Mouse (Mus musculus) stomach, postnatal 0 days (tissue): ENCODE data around the gene Rinl. TPM values are rescaled to one million over a fixed set of nuclear protein-coding genes. Genes with fewer than 3 reads are reported as not detected.

Experiments used
- ATAC-seq: fragments of 200-750 bp; cut with Nextera tagmentation; 2 replicates; pipeline ENCODE4 v1.8.0; 2017; ENCODE audit not compliant: low FRiP score, low TSS enrichment
- DNase-seq: peaks from one replicate; pipeline ENCODE4 v3.0.0-alpha.2; 2016; ENCODE audit warnings: low spot score
- H3K27ac ChIP-seq: fragments of 300-500 bp; sonication (generic); replicated peaks from 2 replicates; pipeline ENCODE4 v1.5.1; 2014; ENCODE audit warnings: mild to moderate bottlenecking, control low read depth
- H3K27me3 ChIP-seq: fragments of 300-500 bp; sonication (generic); 2 replicates; pipeline ENCODE4 v1.6.1; 2014; ENCODE audit warnings: low read length; ENCODE audit not compliant: control insufficient read depth, insufficient read depth
- H3K36me3 ChIP-seq: fragments of 300-500 bp; sonication (generic); 2 replicates; pipeline ENCODE4 v1.6.1; 2014; ENCODE audit warnings: low read length, mixed read lengths; ENCODE audit not compliant: control insufficient read depth, insufficient read depth
- H3K4me1 ChIP-seq: fragments of 300-500 bp; sonication (generic); replicated peaks from 2 replicates; pipeline ENCODE4 v1.6.1; 2014; ENCODE audit warnings: antibody characterized with exemption; ENCODE audit not compliant: control insufficient read depth, insufficient read depth
- H3K4me2 ChIP-seq: fragments of 300-500 bp; sonication (generic); replicated peaks from 2 replicates; pipeline ENCODE4 v1.6.1; 2014; ENCODE audit warnings: low read depth, mild to moderate bottlenecking, control low read depth, moderate library complexity
- H3K4me3 ChIP-seq: fragments of 300-500 bp; sonication (generic); 2 replicates; pipeline ENCODE4 v1.5.1; 2014; ENCODE audit warnings: low read depth, low read length, control low read depth
- H3K9ac ChIP-seq: fragments of 300-500 bp; sonication (generic); 2 replicates; pipeline ENCODE4 v1.6.1; 2014; ENCODE audit warnings: mild to moderate bottlenecking, low read length, control low read depth, mixed read lengths
- H3K9me3 ChIP-seq: fragments of 300-500 bp; sonication (generic); 2 replicates; pipeline ENCODE4 v1.6.1; 2016; ENCODE audit warnings: low read length; ENCODE audit not compliant: control insufficient read depth
- CTCF ChIP-seq: IDR thresholded peaks from 2 replicates; pipeline ENCODE4 v1.5.1; 2016; ENCODE audit warnings: antibody characterized with exemption, low read depth, mild to moderate bottlenecking, moderate library complexity
- EP300 ChIP-seq: optimal IDR thresholded peaks from 2 replicates; pipeline ENCODE3; 2016; ENCODE audit warnings: antibody characterized with exemption
- WGBS: fragments of 180-500 bp; shearing (Covaris S2); extraction: QIAGEN DNeasy Blood & Tissue Kit; methylation state at CpG from one replicate; pipeline ENCODE4 v1.1.7; 2014; 5-methylcytosine and 5-hydroxymethylcytosine counted together
- polyA plus RNA-seq: library from polyadenylated mRNA; unstranded; fragments of >200 nt; fragmentation: Nextera tagmentation; extraction: Ambion mirVana; gene quantifications from 2 replicates; pipeline ENCODE4 v1.2.1, GENCODE M21; 2015

Rinl gene
- polyA plus RNA-seq, 1 experiment from 2014 or later = 2.6 TPM

DNA sequence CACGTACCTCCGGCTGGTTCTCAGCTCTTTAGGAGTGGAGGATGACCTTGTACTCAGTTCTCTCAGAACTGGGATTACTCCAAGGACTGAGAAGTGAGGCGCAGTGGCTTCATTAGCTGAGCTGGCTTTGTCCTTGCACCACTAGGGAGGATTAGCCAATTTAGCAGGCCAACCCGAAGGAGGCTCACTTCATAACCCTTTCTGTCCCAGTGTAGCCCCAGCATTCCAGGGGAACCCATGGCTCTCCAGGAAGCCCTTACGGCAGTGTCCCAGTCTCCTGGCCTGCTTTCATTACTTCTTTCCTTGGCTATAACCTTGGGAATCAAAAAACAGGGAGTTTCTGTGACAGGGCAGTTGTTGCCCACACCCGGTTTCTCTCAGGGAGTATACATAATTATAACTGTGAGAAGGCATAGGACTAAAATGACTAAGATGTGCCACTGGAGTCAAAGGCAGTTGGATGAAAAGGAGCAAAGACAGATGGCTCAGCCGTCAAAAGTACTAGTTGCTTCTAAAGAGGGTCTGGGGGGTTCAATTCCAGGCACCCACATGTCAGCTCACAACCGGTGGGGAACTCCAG lies 19.0 kb downstream of the Rinl start:
- Histone ChIP-seq H3K27me3 (no peaks in the 10 kb centered on the region), H3K4me1 (peaks cover 17% of the 10 kb centered on the region), H3K4me2 (peak overlapping the region; percentile 86), H3K9me3 (no peaks in the 10 kb centered on the region), H3K27ac (peak overlapping the region; percentile 100), H3K36me3 (no peaks in the 10 kb centered on the region), H3K9ac (peak overlapping the region; percentile 97), H3K4me3 (peak overlapping the region; percentile 79)
- TF ChIP-seq CTCF = 0 out of 2 replicates have a peak, but pooled peaks have one; percentile 15
- no peak for TF ChIP-seq EP300
- DNase-seq (no peak), ATAC-seq (no peak)
- 23% methylated on average over 7 of the region's 8 CpGs for WGBS

DNA sequence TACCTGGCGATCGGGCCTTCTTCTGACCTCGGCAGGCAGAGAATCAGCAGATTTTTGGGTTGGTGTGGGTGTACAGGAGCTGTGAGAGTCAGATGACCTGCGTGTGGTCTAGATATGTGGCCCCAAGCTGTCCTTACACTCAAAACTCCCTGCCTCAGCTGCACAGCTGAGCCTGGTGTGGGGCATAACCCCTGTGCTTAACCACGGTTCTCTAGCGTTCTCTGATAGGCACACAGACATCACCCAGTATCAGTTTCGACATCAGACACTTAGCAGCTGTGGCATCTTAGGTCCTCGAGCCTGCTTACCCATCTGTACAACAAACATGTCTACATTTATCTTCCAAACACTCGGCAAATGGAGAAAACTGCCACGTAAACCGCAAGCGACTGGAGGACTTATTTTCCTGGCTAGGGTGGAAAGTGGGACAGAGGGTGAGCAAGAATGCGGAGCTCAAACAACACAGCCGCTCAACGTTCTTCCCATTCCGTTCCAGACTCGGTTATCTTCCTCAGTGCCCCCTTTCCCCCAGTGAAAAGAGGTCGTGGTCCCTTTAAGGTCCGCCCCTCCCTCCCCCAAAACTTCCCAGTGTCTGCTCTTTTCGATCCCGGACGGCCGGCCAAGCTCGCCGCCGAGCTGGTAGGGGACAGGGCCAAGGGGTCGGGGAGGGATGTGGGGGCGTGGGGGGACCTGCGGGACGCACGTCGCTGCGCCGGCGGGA lies 19.6 kb downstream of the Rinl start, which contains the start of gene Hnrnpl:
Hnrnpl (plus strand) TSS at position 321 of the 721 bp plus-strand sequence.
- peaks cover 16% of the 10 kb centered on the region for H3K4me1 ChIP-seq
- no peak for TF ChIP-seq CTCF
- TF ChIP-seq EP300 = no peak
- H3K9me3 ChIP-seq = no peaks in the 10 kb centered on the region
- H3K4me3 ChIP-seq = peak within 1 kb of the TSS; percentile 79
- H3K9ac ChIP-seq = peak within 1 kb of the TSS; percentile 97
- ATAC-seq (peak; percentile 1; the same call in 1 of the 2 replicates), DNase-seq (no peak)
- peak within 1 kb of the TSS; percentile 86 for H3K4me2 ChIP-seq
- H3K27ac ChIP-seq = peak within 1 kb of the TSS; percentile 100
- H3K27me3 ChIP-seq = no peaks in the 10 kb centered on the region
- peaks cover 4% of the 10 kb centered on the region for H3K36me3 ChIP-seq
- WGBS = 1% methylated on average over 35 of the region's 35 CpGs

DNA sequence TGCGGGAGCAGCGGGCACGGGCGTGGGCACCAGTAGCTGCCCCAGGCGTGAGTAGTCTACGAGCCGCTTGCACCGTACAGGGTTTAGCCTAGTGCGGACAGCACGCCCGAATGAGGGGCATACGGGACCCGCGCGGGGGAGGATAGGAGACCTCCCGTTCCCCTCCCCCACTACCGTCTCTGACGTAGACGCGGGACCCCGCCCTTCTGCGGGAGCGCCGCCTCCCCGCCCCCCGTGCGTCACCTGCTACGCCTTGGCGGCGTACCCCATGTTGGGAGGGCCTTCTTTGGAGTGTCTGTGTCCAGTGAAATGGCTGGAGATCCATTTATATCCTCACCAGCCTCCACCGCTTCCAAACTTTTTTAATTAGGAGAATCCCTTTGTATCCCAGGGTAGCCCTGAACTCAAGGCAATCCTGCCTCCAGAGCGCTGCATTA lies 20.2 kb downstream of the Rinl start:
- H3K4me2 ChIP-seq = peak overlapping the region; percentile 86
- peak; percentile 71 for ATAC-seq
- peak; percentile 95 for DNase-seq
- H3K4me1 ChIP-seq = peaks cover 14% of the 10 kb centered on the region
- H3K27me3 ChIP-seq = no peaks in the 10 kb centered on the region
- TF ChIP-seq EP300 = no peak
- no peak for TF ChIP-seq CTCF
- H3K9me3 ChIP-seq = no peaks in the 10 kb centered on the region
- WGBS = under 1% methylated on average over 32 of the region's 32 CpGs
- peaks cover 10% of the 10 kb centered on the region for H3K36me3 ChIP-seq
- peak overlapping the region; percentile 79 for H3K4me3 ChIP-seq
- peak overlapping the region; percentile 97 for H3K9ac ChIP-seq
- H3K27ac ChIP-seq = peak overlapping the region; percentile 100

DNA sequence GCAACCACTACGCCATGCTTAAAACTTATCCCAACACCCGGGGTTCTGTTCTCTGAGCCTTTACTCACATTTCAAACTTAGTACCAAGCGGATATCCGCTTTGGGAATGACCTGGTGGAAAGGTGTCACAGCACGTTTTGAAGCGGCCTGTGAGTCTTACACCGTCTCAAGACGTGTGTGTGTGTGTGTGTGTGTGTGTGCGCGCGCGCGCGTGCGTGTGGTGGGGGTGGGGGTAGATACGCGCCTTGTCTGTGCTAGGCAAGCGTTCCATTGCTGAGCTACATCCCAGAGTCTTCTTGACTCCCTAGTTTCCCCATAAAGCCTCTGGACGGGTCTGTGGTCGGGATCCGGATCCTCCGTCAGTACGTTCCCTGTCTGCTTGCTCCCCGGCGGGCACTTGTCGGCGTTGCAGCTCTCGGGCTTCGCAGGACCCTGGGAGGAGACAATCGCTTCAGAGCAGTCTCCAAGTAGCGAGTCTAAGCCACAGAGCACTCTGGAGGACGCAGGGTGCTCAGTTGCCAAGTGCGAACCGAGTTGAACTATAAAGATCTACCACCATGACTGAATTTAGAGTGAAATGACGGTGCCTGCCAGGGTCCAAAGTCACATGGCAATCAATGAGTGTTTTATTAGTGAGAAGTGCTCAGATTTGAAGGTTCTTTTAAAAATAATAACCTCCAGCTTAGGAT lies 20.8 kb downstream of the Rinl start:
- Histone ChIP-seq H3K36me3 (peaks cover 16% of the 10 kb centered on the region), H3K9me3 (no peaks in the 10 kb centered on the region), H3K4me1 (peaks cover 14% of the 10 kb centered on the region), H3K4me2 (peak overlapping the region; percentile 86), H3K27me3 (no peaks in the 10 kb centered on the region), H3K27ac (peak overlapping the region; percentile 100), H3K9ac (peak overlapping the region; percentile 97), H3K4me3 (peak overlapping the region; percentile 79)
- WGBS = under 1% methylated on average over 35 of the region's 35 CpGs
- TF ChIP-seq EP300 = no peak
- no peak for TF ChIP-seq CTCF
- DNase-seq (peak; percentile 81), ATAC-seq (peak; percentile 11)

DNA sequence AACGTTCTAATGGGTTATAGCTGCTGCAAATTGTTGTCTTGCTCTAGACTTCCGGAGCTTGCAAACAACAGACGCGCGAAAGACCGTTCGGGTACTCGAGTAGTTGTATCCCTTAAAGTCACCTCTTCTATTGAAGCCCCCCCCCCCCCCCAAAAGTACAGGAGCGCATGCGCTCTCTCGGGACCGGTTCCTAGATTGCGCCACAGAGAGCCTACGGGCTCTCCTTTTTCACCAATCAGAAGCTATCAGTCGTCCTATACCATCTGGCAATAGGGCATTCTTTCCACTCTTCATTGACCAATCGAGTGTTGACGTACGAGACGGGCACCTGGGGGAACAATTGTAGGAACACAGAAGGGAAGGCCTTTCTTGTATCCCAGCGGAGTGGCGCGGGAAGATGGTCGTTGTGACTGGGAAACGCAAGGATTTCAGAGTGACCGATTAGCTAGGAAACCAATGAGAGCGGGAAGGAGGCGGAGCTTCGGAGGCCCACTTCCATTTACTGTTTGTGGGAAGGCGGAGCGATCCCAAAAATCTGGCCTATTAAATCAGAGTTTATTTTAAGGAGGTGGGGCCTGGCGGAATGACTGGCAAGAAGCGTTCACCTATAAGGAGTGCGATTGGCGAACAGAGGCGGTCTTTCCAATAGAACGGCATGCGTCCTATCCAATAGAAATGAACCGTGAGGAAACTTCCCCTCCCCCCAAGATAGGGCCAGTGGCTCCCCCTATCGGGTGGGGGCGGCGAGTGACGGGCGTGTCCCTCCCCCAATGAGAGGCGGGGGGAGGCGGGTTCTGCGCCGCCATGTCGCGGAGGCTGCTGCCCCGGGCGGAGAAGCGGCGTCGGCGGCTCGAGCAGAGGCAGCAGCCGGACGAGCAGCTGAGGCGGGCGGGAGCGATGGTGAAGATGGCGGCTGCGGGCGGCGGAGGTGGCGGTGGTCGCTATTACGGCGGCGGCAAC lies 21.6 kb downstream of the Rinl start:
- ATAC-seq (peak; percentile 92), DNase-seq (peak; percentile 97)
- H3K4me1 ChIP-seq = peaks cover 14% of the 10 kb centered on the region
- H3K27me3 ChIP-seq = no peaks in the 10 kb centered on the region
- peaks cover 23% of the 10 kb centered on the region for H3K36me3 ChIP-seq
- peak overlapping the region; percentile 100 for H3K27ac ChIP-seq
- peak overlapping the region; percentile 97 for H3K9ac ChIP-seq
- under 1% methylated on average over 66 of the region's 70 CpGs for WGBS
- H3K4me2 ChIP-seq = peak overlapping the region; percentile 86
- peak overlapping the region; percentile 87 for H3K4me3 ChIP-seq
- peak; percentile 80 for TF ChIP-seq EP300
- TF ChIP-seq CTCF = peak; percentile 71
- no peaks in the 10 kb centered on the region for H3K9me3 ChIP-seq
